Mouse (Mus musculus) B cell, adult 62 days (primary cell): Measurements from ENCODE around the gene Cntrob. TPM values are rescaled to one million over a fixed set of nuclear protein-coding genes. Genes with fewer than 3 reads are reported as not detected.

ENCODE experiments used
- total RNA-seq: library from RNA; stranded (reverse); gene quantifications from 4 replicates; pipeline ENCODE4 v1.2.4, GENCODE M21; 2023

Gene Cntrob
- 26.8 to 32.9 TPM (median 27.4 TPM) in 4 replicates for total RNA-seq

GRCm38 (mm10) chr11:69323667-69324111, at the start of gene Cntrob, which contains the start of gene Trappc1:
Cntrob (minus strand) TSS chr11:69323775.
Trappc1 (plus strand) TSS chr11:69323980.

GRCm38 (mm10) chr11:69369215-69369989, 45.8 kb upstream of the Cntrob start, which contains the start of gene Chd3:
Chd3 (minus strand) TSS chr11:69369406.

GRCm38 (mm10) chr11:69340161-69341131, 16.9 kb upstream of the Cntrob start, which contains the start of gene Rnf227:
Rnf227 (plus strand) TSS chr11:69340461.

DNA sequence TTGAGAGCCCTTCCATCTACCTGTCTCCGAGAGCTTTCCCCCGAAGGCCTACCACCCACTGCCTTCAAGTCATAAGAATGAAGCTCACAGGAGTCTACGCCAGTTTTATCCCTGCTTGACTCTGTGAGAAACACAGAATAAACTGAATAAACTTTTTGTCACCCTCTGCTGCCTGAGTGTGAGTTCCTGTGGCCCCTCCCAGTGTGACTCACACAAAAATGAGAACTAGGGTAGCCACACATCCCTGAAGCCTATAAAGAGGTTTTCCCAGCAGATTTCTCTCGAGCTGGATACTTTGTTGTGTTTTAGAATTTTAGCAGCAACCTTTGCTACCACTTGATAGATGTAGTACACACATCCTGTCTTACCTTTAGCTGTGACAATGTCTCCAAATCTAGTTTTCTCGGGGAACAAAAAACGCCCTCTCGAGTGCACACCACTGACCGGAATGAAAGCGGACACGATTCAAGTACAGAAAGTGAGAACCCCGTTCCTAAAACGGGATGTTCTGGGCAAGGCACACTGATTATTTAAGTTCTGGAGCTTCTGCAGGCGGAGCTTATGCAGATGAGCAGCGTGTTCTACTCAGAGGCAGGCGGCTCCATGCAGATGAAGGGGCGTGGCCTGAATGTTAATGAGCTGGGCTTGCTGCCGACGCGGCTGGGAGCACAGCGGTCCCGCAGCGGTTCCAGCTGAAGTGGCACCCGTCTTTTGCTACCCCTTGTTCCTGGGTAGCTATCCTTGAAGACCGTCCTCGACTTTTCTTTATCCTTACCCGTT, 2.2 kb upstream of the Cntrob start, which contains the start of gene Kcnab3:
Kcnab3 (plus strand) TSS at position 631 of the 780 bp plus-strand sequence.

Other genes with a start within 250 kb of the Cntrob start
- gene Vamp2, start 235.3 kb downstream of the Cntrob start, total RNA-seq, result 445 to 472 TPM (median 459 TPM) in 4 replicates
- 846 to 879 TPM (median 871 TPM) in 4 replicates for gene Per1, start 228.6 kb downstream of the Cntrob start, total RNA-seq
- 0.42 TPM in 1 of 4 replicates, not detected in the others for gene Hes7, start 203.4 kb downstream of the Cntrob start, total RNA-seq
- not detected in 4 replicates for gene 9130213A22Rik, start 201.2 kb downstream of the Cntrob start, total RNA-seq
- gene Aloxe3, start 197.9 kb downstream of the Cntrob start, total RNA-seq, result 1.5 to 3.1 TPM (median 2.2 TPM) in 4 replicates
- gene Alox12b, start 166.8 kb downstream of the Cntrob start, total RNA-seq, result not detected in 4 replicates
- gene Alox8, start 125.9 kb downstream of the Cntrob start, total RNA-seq, result not detected in 4 replicates
- not detected in 4 replicates for gene Gucy2e, start 86.7 kb downstream of the Cntrob start, total RNA-seq
- gene Trappc1, start 205 bp upstream of the Cntrob start, total RNA-seq, result 30.7 to 42.7 TPM (median 37.7 TPM) in 4 replicates
- gene Kcnab3, start 2.5 kb upstream of the Cntrob start, total RNA-seq, result 2.2 to 4.6 TPM (median 3.0 TPM) in 4 replicates
- gene Rnf227, start 16.7 kb upstream of the Cntrob start, total RNA-seq, result 2.4 to 4.6 TPM (median 3.1 TPM) in 4 replicates
- 335 to 369 TPM (median 343 TPM) in 4 replicates for gene Chd3, start 45.6 kb upstream of the Cntrob start, total RNA-seq
- gene Naa38, start 71.7 kb upstream of the Cntrob start, total RNA-seq, result 34.9 to 49.9 TPM (median 39.5 TPM) in 4 replicates
- 40.5 to 48.7 TPM (median 44.6 TPM) in 4 replicates for gene Cyb5d1, start 71.9 kb upstream of the Cntrob start, total RNA-seq
- 11.6 to 18.4 TPM (median 15.3 TPM) in 4 replicates for gene Tmem88, start 74.5 kb upstream of the Cntrob start, total RNA-seq
- gene Kdm6b, start 89.9 kb upstream of the Cntrob start, total RNA-seq, result 404 to 430 TPM (median 420 TPM) in 4 replicates
- gene Dnah2, start 225.3 kb upstream of the Cntrob start, total RNA-seq, result 0.03 TPM in 1 of 4 replicates, not detected in the others
- 0.18 to 0.66 TPM (median 0.35 TPM) in 4 replicates for gene Efnb3, start 236.4 kb upstream of the Cntrob start, total RNA-seq